Comparison of ENCODE assay signal across 8 mouse cellular contexts in the genomic region with DNA sequence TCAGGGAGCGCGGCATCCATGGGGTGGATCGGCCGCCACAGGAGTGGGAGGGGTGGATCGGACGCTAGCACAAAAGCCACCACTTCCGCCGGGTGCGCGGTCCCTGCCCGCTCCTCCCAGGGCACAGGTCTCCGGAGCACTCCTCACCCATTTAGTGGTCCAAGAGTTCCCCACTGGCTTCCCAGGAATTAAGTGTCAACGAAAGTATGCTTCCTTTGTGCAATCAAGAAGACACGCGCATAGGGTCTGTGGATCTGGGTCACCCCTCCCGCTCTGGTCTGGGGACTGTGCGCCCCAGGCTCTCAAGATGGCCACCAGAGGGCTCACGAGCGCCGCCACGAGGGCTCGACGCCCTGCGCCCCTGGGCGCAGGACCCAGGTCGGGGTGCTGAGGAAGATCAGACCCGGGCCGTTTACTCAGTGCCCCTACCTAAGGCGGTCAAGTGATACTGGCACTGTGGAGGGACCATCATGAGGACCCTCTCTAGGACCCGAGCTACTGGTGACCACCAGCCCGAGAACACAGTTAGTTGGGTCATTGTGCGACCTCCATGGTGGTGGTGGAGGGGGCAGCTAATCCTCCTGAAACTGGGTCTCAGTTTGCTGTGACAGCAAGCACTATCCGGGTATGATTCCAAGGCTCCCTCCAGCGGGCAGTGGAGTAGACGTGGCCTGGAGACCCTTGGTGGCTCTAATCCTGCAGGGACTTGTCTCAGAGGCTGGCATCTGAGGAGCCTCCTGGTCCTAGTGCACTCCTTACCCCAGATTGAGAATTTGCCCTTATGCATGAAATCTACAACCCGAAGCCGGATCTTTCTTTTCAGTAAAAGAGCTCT. TPM values are rescaled to one million over a fixed set of nuclear protein-coding genes. Genes with fewer than 3 reads are reported as not detected.
A peak's percentile ranks its signal among the peaks of the same experiment; 100 is the strongest.
DNase-seq lines count a peak whose midpoint lies in the region; ATAC-seq and TF ChIP-seq lines count a peak whose summit lies in the region.

No protein-coding gene starts in this region.

- DNase-seq in G1E (ENCODE audit: low spot score): peak; percentile 72
- DNase-seq in cerebellum, adult 11-12 months: peak; percentile 86
- DNase-seq in heart, postnatal 36 days: peak; percentile 83 to 88
- peak; percentile 57 to 67 for DNase-seq in layer of hippocampus, adult 2 months (ENCODE audit: low spot score in 2 of 2)
- peak; percentile 80 for DNase-seq in lung, adult 2 months

- peak overlapping the region; percentile 60 for H3K9ac ChIP-seq in forebrain, embryonic 15.5 days (replicated peaks)
- peak overlapping the region; percentile 46 for H3K9ac ChIP-seq in neural tube, embryonic 15.5 days (replicated peaks)

- no peak; the same call in 1 of the 2 replicates for TF ChIP-seq POLR2A in lung, adult 2 months (IDR thresholded peaks at IDR 0.05; ENCODE audit: borderline replicate concordance, extremely low read depth, low read depth, low read length)
- TF ChIP-seq POLR2A in testis, adult 2 months (IDR thresholded peaks at IDR 0.05; ENCODE audit: control insufficient read depth, low read depth, low read length): no peak

- no peaks in the 10 kb centered on the region for H3K36me3 ChIP-seq in G1E (replicated peaks)
- H3K36me3 ChIP-seq in forebrain, embryonic 15.5 days: no peaks in the 10 kb centered on the region
- H3K36me3 ChIP-seq in neural tube, embryonic 15.5 days: no peaks in the 10 kb centered on the region
- H3K36me3 ChIP-seq in testis, adult 2 months (ENCODE audit: control insufficient read depth, insufficient read depth, low read length): no peaks in the 10 kb centered on the region

- H3K4me3 ChIP-seq in G1E (ENCODE audit: low read depth, low read length): peak overlapping the region; percentile 71
- peak overlapping the region; percentile 48 for H3K4me3 ChIP-seq in forebrain, embryonic 15.5 days
- peak overlapping the region; percentile 58 for H3K4me3 ChIP-seq in layer of hippocampus, adult 2 months
- H3K4me3 ChIP-seq in lung, adult 2 months (replicated peaks; ENCODE audit: extremely low read depth, low read depth, low read length): peak overlapping the region; percentile 78
- peak overlapping the region; percentile 43 for H3K4me3 ChIP-seq in neural tube, embryonic 15.5 days (replicated peaks)
- H3K4me3 ChIP-seq in testis, adult 2 months (ENCODE audit: control insufficient read depth, low read depth, low read length): peak overlapping the region; percentile 84

- peaks cover 56% of the 10 kb centered on the region for H3K27me3 ChIP-seq in G1E (ENCODE audit: insufficient read depth, low read length)
- 0 out of 2 replicates have a peak, but pooled peaks cover under 1% of the 10 kb centered on the region for H3K27me3 ChIP-seq in forebrain, embryonic 15.5 days
- no peaks in the 10 kb centered on the region for H3K27me3 ChIP-seq in neural tube, embryonic 15.5 days (replicated peaks)
- no peaks in the 10 kb centered on the region for H3K27me3 ChIP-seq in testis, adult 2 months (ENCODE audit: control insufficient read depth, insufficient read depth, low read length)

- H3K4me2 ChIP-seq in forebrain, embryonic 15.5 days (replicated peaks): peak overlapping the region; percentile 73
- H3K4me2 ChIP-seq in neural tube, embryonic 15.5 days: peak overlapping the region; percentile 68

- peaks cover 42% of the 10 kb centered on the region for H3K4me1 ChIP-seq in G1E (ENCODE audit: insufficient read depth, low read depth, low read length)
- peaks cover 17% of the 10 kb centered on the region for H3K4me1 ChIP-seq in forebrain, embryonic 15.5 days
- peaks cover 3% of the 10 kb centered on the region for H3K4me1 ChIP-seq in lung, adult 2 months (ENCODE audit: control insufficient read depth, insufficient read depth, low read length)
- H3K4me1 ChIP-seq in neural tube, embryonic 15.5 days: peaks cover 18% of the 10 kb centered on the region
- H3K4me1 ChIP-seq in testis, adult 2 months (ENCODE audit: control insufficient read depth, insufficient read depth, low read length): peaks cover 9% of the 10 kb centered on the region

- peak; percentile 58; the same call in 1 of the 2 replicates for ATAC-seq in G1E (ENCODE audit: extremely low read depth, insufficient number of reproducible peaks, low FRiP score, poor library complexity, severe bottlenecking)
- peak; percentile 84 for ATAC-seq in forebrain, embryonic 15.5 days (replicated peaks)
- ATAC-seq in neural tube, embryonic 15.5 days (ENCODE audit: low FRiP score): peak; percentile 89

- TF ChIP-seq CTCF in G1E (IDR thresholded peaks at IDR 0.05; ENCODE audit: low read depth, low read length): peak; percentile 18; the same call in 1 of the 2 replicates
- peak; percentile 94 for TF ChIP-seq CTCF in layer of hippocampus, adult 2 months (conservative IDR thresholded peaks at IDR 0.05)
- TF ChIP-seq CTCF in lung, adult 2 months (IDR thresholded peaks at IDR 0.05; ENCODE audit: insufficient read depth, low read length): peak; percentile 56
- peak; percentile 40 for TF ChIP-seq CTCF in testis, adult 2 months (IDR thresholded peaks at IDR 0.05; ENCODE audit: control insufficient read depth, insufficient read depth, insufficient replicate concordance, low read depth, low read length)

- no peaks in the 10 kb centered on the region for H3K9me3 ChIP-seq in G1E (replicated peaks)
- no peaks in the 10 kb centered on the region for H3K9me3 ChIP-seq in forebrain, embryonic 15.5 days
- H3K9me3 ChIP-seq in neural tube, embryonic 15.5 days (replicated peaks): no peaks in the 10 kb centered on the region

- peak overlapping the region; percentile 36 for H3K27ac ChIP-seq in forebrain, embryonic 15.5 days (replicated peaks)
- peak overlapping the region; percentile 90 for H3K27ac ChIP-seq in layer of hippocampus, adult 2 months
- peak overlapping the region; percentile 74 for H3K27ac ChIP-seq in neural tube, embryonic 15.5 days (replicated peaks)
- no peak overlapping the region for H3K27ac ChIP-seq in testis, adult 2 months (ENCODE audit: control insufficient read depth, insufficient read depth, low read depth, low read length)

- WGBS in forebrain, embryonic 15.5 days: 3% methylated on average over 37 of the region's 37 CpGs
- WGBS in lung, adult 2 months: 4% methylated on average over 37 of the region's 37 CpGs
- WGBS in neural tube, embryonic 15.5 days: 3% methylated on average over 37 of the region's 37 CpGs

- intact Hi-C loops in heart, postnatal 36 days (cut with DNase I): loop anchor here (2.0 kb wide), 2 partner anchors 42 to 82 kb away; a partner anchor contains a TSS

RNA-seq across cellular contexts. Expression of a gene that starts 42.7 kb away (rescaled TPM):
- total RNA-seq in G1E (2014; fragmentation: Nextera tagmentation) (34.9 and 39.0 TPM in 2 replicates), G1E (2017) (47.7 and 57.1 TPM in 2 replicates)
- 8.2 and 9.0 TPM in 2 replicates for polyA plus RNA-seq in G1E (2012)
- polyA plus RNA-seq in forebrain, embryonic 15.5 days (2015; fragmentation: Nextera tagmentation; extraction: Ambion mirVana): 20.7 and 23.7 TPM in 2 replicates
- total RNA-seq in heart, postnatal 36 days (2021): 10 to 100 TPM; 22.5 to 23.4 TPM
- total RNA-seq in layer of hippocampus, adult 2 months (2021): 10 to 100 TPM; 32.6 to 34.4 TPM
- polyA plus RNA-seq in lung, adult 2 months (2012; rRNA removed): 12.2 and 15.0 TPM in 2 replicates
- polyA plus RNA-seq in neural tube, embryonic 15.5 days (2015; fragmentation: Nextera tagmentation; extraction: Ambion mirVana): 23.5 and 24.4 TPM in 2 replicates
- polyA plus RNA-seq in testis, adult 2 months (2012; rRNA removed): 14.9 and 17.6 TPM in 2 replicates

RNA-seq across cellular contexts. Expression of a gene that starts 45.2 kb away (rescaled TPM):
- total RNA-seq in G1E (2014; fragmentation: Nextera tagmentation) (1,182 and 1,327 TPM in 2 replicates), G1E (2017) (2,511 and 3,138 TPM in 2 replicates)
- polyA plus RNA-seq in G1E (2012): 1,136 and 1,527 TPM in 2 replicates
- 3,899 and 4,029 TPM in 2 replicates for polyA plus RNA-seq in forebrain, embryonic 15.5 days (2015; fragmentation: Nextera tagmentation; extraction: Ambion mirVana)
- total RNA-seq in heart, postnatal 36 days (2021): 100 to 1,000 TPM; 457 to 506 TPM
- total RNA-seq in layer of hippocampus, adult 2 months (2021): 100 to 1,000 TPM; 319 to 351 TPM
- polyA plus RNA-seq in lung, adult 2 months (2012; rRNA removed): 282 and 339 TPM in 2 replicates
- polyA plus RNA-seq in neural tube, embryonic 15.5 days (2015; fragmentation: Nextera tagmentation; extraction: Ambion mirVana): 2,562 and 2,745 TPM in 2 replicates
- polyA plus RNA-seq in testis, adult 2 months (2012; rRNA removed): 538 and 540 TPM in 2 replicates

Comparison
In these comparisons a context has a peak if more than half of its experiments do, and no peak if none do; other contexts are left out.
1. CTCF ChIP-seq: peak in every context shown above with its lines; median percentile 94 in layer of hippocampus, adult 2 months; 56 in lung, adult 2 months; 40 in testis, adult 2 months; 18 in G1E.